Mouse (Mus musculus): ENCODE measurements around the gene Cdkl2. TPM values are rescaled to one million over a fixed set of nuclear protein-coding genes. Genes with fewer than 3 reads are reported as not detected.
A peak's percentile ranks its signal among the peaks of the same experiment; 100 is the strongest.

Gene Cdkl2
- total RNA-seq, 2 experiments from 2014 or later, result 3.9 to 5.1 TPM

GRCm38 (mm10) chr5:92063192-92063591 is 19.5 kb upstream of the Cdkl2 start:
- H3K27ac ChIP-seq, result no peak overlapping the region
- no peak overlapping the region for H3K4me3 ChIP-seq
- TF ChIP-seq CTCF (IDR thresholded peaks at IDR 0.05), result peak; percentile 40
- DNase-seq, result no peak
- intact Hi-C loops (cut with DNase I), result no loop called here

- intact Hi-C loops (cut with DNase I), result no loop called here
- no peak overlapping the region for H3K4me3 ChIP-seq
- TF ChIP-seq CTCF (IDR thresholded peaks at IDR 0.05), result no peak
- DNase-seq, result no peak
- no peak overlapping the region for H3K27ac ChIP-seq
These were observed 9.2 kb upstream of the Cdkl2 start for GRCm38 (mm10) chr5:92052866-92053265.

- Histone ChIP-seq H3K4me3 (no peak overlapping the region), H3K27ac (no peak overlapping the region)
- intact Hi-C loops (cut with DNase I), result no loop called here
- DNase-seq, result no peak
- no peak for TF ChIP-seq CTCF (IDR thresholded peaks at IDR 0.05)
These were observed 6.7 kb upstream of the Cdkl2 start for GRCm38 (mm10) chr5:92050419-92050818.

- Histone ChIP-seq H3K27ac (peak overlapping the region; percentile 93), H3K4me3 (peak overlapping the region; percentile 94)
- TF ChIP-seq CTCF (IDR thresholded peaks at IDR 0.05), result peak; percentile 24; the same call in 1 of the 2 replicates
- intact Hi-C loops (cut with DNase I), result loop anchor here (1.0 kb wide), 1 partner anchor 80 kb away; no protein-coding TSS in a partner anchor
- DNase-seq, result peak; percentile 96
These were observed 1.0 kb downstream of the Cdkl2 start for GRCm38 (mm10) chr5:92042377-92043348.

GRCm38 (mm10) chr5:92019960-92020359 is 23.7 kb downstream of the Cdkl2 start:
- DNase-seq, result no peak
- no peak for TF ChIP-seq CTCF (IDR thresholded peaks at IDR 0.05)
- intact Hi-C loops (cut with DNase I), result no loop called here
- Histone ChIP-seq H3K27ac (no peak overlapping the region), H3K4me3 (no peak overlapping the region)

- Histone ChIP-seq H3K27ac (no peak overlapping the region), H3K4me3 (no peak overlapping the region)
- intact Hi-C loops (cut with DNase I), result no loop called here
- DNase-seq, result no peak
- no peak for TF ChIP-seq CTCF (IDR thresholded peaks at IDR 0.05)
These were observed 31.9 kb downstream of the Cdkl2 start for GRCm38 (mm10) chr5:92011756-92012155.

- no peak for DNase-seq
- intact Hi-C loops (cut with DNase I), result no loop called here
- TF ChIP-seq CTCF (IDR thresholded peaks at IDR 0.05), result no peak
- Histone ChIP-seq H3K27ac (no peak overlapping the region), H3K4me3 (no peak overlapping the region)
These were observed 33.9 kb downstream of the Cdkl2 start for GRCm38 (mm10) chr5:92009827-92010226.

GRCm38 (mm10) chr5:92003011-92003410 is 40.7 kb downstream of the Cdkl2 start:
- no peak for DNase-seq

GRCm38 (mm10) chr5:92000770-92001169 is 42.9 kb downstream of the Cdkl2 start:
- no peak overlapping the region for H3K27ac ChIP-seq
- intact Hi-C loops (cut with DNase I), result no loop called here
- peak; percentile 21 for DNase-seq
- H3K4me3 ChIP-seq, result no peak overlapping the region
- TF ChIP-seq CTCF (IDR thresholded peaks at IDR 0.05), result no peak

More at GRCm38 (mm10) chr5:92003011-92003410, 40.7 kb downstream of the Cdkl2 start:
- TF ChIP-seq CTCF (IDR thresholded peaks at IDR 0.05), result peak; percentile 66
- Histone ChIP-seq H3K27ac (no peak overlapping the region), H3K4me3 (no peak overlapping the region)
- intact Hi-C loops (cut with DNase I), result loop anchor here (2.0 kb wide), 1 partner anchor 538 kb away; no protein-coding TSS in a partner anchor

- H3K27ac ChIP-seq, result peak overlapping the region; percentile 35
- intact Hi-C loops (cut with DNase I), result no loop called here
- DNase-seq, result peak; percentile 20
- H3K4me3 ChIP-seq, result peak overlapping the region; percentile 46
- TF ChIP-seq CTCF (IDR thresholded peaks at IDR 0.05), result no peak
These were observed 49.1 kb downstream of the Cdkl2 start for GRCm38 (mm10) chr5:91994546-91994945.

- intact Hi-C loops (cut with DNase I), result no loop called here
- no peak for DNase-seq
- Histone ChIP-seq H3K27ac (no peak overlapping the region), H3K4me3 (no peak overlapping the region)
- no peak for TF ChIP-seq CTCF (IDR thresholded peaks at IDR 0.05)
These were observed 50.6 kb downstream of the Cdkl2 start for GRCm38 (mm10) chr5:91993061-91993460.

- no peak overlapping the region for H3K27ac ChIP-seq
- intact Hi-C loops (cut with DNase I), result no loop called here
- no peak for DNase-seq
- no peak for TF ChIP-seq CTCF (IDR thresholded peaks at IDR 0.05)
- H3K4me3 ChIP-seq, result no peak overlapping the region
These were observed 52.3 kb downstream of the Cdkl2 start for GRCm38 (mm10) chr5:91991191-91991937.

- Histone ChIP-seq H3K4me3 (no peak overlapping the region), H3K27ac (no peak overlapping the region)
- intact Hi-C loops (cut with DNase I), result no loop called here
- no peak for DNase-seq
- TF ChIP-seq CTCF (IDR thresholded peaks at IDR 0.05), result no peak
These were observed 54.4 kb downstream of the Cdkl2 start for GRCm38 (mm10) chr5:91989261-91989660.
